In genomic region chr4:34615303-34615702, GRCm38 (mm10) we compare ENCODE assay signal across 8 mouse cellular contexts. TPM values are rescaled to one million over a fixed set of nuclear protein-coding genes. Genes with fewer than 3 reads are reported as not detected.
DNase-seq lines count a peak whose midpoint lies in the region; ATAC-seq and TF ChIP-seq lines count a peak whose summit lies in the region.

No protein-coding gene starts in this region.

- 0 out of 2 replicates have a peak, but pooled peaks cover 2% of the 10 kb centered on the region for H3K36me3 ChIP-seq in heart, embryonic 11.5 days (ENCODE audit: control insufficient read depth, insufficient read depth, low read length)

- peak overlapping the region; percentile 68 for H3K4me2 ChIP-seq in heart, embryonic 11.5 days

- no peak for ATAC-seq in heart, embryonic 11.5 days (replicated peaks; ENCODE audit: insufficient number of reproducible peaks, low FRiP score, low TSS enrichment)
- ATAC-seq in inflammation-experienced regulatory T-cells, adult 6 months: peak; percentile 17
- no peak for ATAC-seq in monocyte, adult 5-6 weeks (replicated peaks; ENCODE audit: insufficient number of reproducible peaks, low FRiP score, low TSS enrichment, poor library complexity, severe bottlenecking)

- 2% methylated on average over 13 of the region's 13 CpGs for WGBS in heart, embryonic 11.5 days (ENCODE audit: insufficient replicate concordance)

- H3K27me3 ChIP-seq in heart, embryonic 11.5 days (ENCODE audit: control insufficient read depth, insufficient read depth, low read length): no peaks in the 10 kb centered on the region

- H3K9me3 ChIP-seq in heart, embryonic 11.5 days (replicated peaks; ENCODE audit: control insufficient read depth, low read length): no peaks in the 10 kb centered on the region

- H3K9ac ChIP-seq in heart, embryonic 11.5 days (ENCODE audit: low read depth, low read length): peak overlapping the region; percentile 91

- intact Hi-C loops in heart, postnatal 36 days (cut with DNase I): loop anchor here (2.0 to 10.0 kb wide), 3 partner anchors 71 to 609 kb away; partner anchors contain the start of genes C9orf72, Slc35a1 and Zfp292

- peak overlapping the region; percentile 69 for H3K4me3 ChIP-seq in heart, embryonic 11.5 days (ENCODE audit: low read depth, low read length)
- H3K4me3 ChIP-seq in embryonic fibroblast, embryonic 13.5 days (ENCODE audit: insufficient read depth, low read length): peak overlapping the region; percentile 90

- DNase-seq in heart, postnatal 36 days: no peak
- DNase-seq in R1 (ENCODE audit: low read depth, low spot score) (peak; percentile 27), liver (peak; percentile 26)
- peak; percentile 1 to 5 for DNase-seq in natural killer cell, adult 2 months (ENCODE audit: low spot score in 2 of 2)

- 0 out of 2 replicates have a peak, but pooled peaks have one; percentile 24 for TF ChIP-seq POLR2A in embryonic fibroblast, embryonic 13.5 days (IDR thresholded peaks at IDR 0.05; ENCODE audit: low read depth, low read length)

- H3K27ac ChIP-seq in heart, embryonic 11.5 days (ENCODE audit: low read depth, low read length): 0 out of 2 replicates have a peak overlapping the region, but pooled peaks have one; percentile 79
- H3K27ac ChIP-seq in embryonic fibroblast, embryonic 13.5 days (ENCODE audit: insufficient read depth, low read length): no peak overlapping the region

- peaks cover 14% of the 10 kb centered on the region for H3K4me1 ChIP-seq in heart, embryonic 11.5 days (ENCODE audit: control insufficient read depth, insufficient read depth, low read length)
- H3K4me1 ChIP-seq in embryonic fibroblast, embryonic 13.5 days (ENCODE audit: control insufficient read depth, insufficient read depth, low read length): peaks cover 2% of the 10 kb centered on the region; the same call in 1 of the 2 replicates

- TF ChIP-seq CTCF in embryonic fibroblast, embryonic 13.5 days (IDR thresholded peaks at IDR 0.05; ENCODE audit: borderline replicate concordance, insufficient read depth, low read length): no peak

RNA-seq across cellular contexts. Expression of gene Rars2, which starts 0.5 kb away (rescaled TPM):
- polyA plus RNA-seq in heart, embryonic 11.5 days (2014; fragmentation: Nextera tagmentation; extraction: Ambion mirVana): 54.8 and 56.3 TPM in 2 replicates
- total RNA-seq in heart, postnatal 36 days (2021): 10 to 100 TPM; 25.1 to 33.3 TPM
- 26.9 and 34.3 TPM in 2 replicates for polyA plus RNA-seq in embryonic fibroblast, embryonic 13.5 days (2011; ENCODE audit: insufficient read length, low read depth, missing spikeins)
- polyA plus RNA-seq in inflammation-experienced regulatory T-cells, adult 6 months (2017; shearing (Covaris generic)): 10 to 100 TPM; 46.3 to 56.7 (median 47.9) TPM
- 18.7 to 26.0 TPM (median 24.8 TPM) in 3 replicates for total RNA-seq in monocyte, adult 5-6 weeks (2017)

RNA-seq across cellular contexts. Expression of gene Orc3, which starts 0.6 kb away (rescaled TPM):
- polyA plus RNA-seq in heart, embryonic 11.5 days (2014; fragmentation: Nextera tagmentation; extraction: Ambion mirVana): 84.7 and 90.1 TPM in 2 replicates
- total RNA-seq in heart, postnatal 36 days (2021): 10 to 100 TPM; 36.5 to 38.5 TPM
- 72.4 and 76.4 TPM in 2 replicates for polyA plus RNA-seq in embryonic fibroblast, embryonic 13.5 days (2011; ENCODE audit: insufficient read length, low read depth, missing spikeins)
- 100 to 1,000 TPM in 2 of 3 experiments, 10 to 100 TPM in 1; 92.5 to 124 (median 103) TPM for polyA plus RNA-seq in inflammation-experienced regulatory T-cells, adult 6 months (2017; shearing (Covaris generic))
- 59.8 to 81.4 TPM (median 60.7 TPM) in 3 replicates for total RNA-seq in monocyte, adult 5-6 weeks (2017)

Comparison
In these comparisons a context has a peak if more than half of its experiments do, and no peak if none do; other contexts are left out.
1. DNase-seq: peak in R1 (single experiment), liver (single experiment) and natural killer cell, adult 2 months (2 of 2); none in heart, postnatal 36 days (0 of 2).